Mouse (Mus musculus) common myeloid progenitor, adult 5-6 weeks (primary cell): ENCODE measurements around the gene Gimap4. TPM values are rescaled to one million over a fixed set of nuclear protein-coding genes. Genes with fewer than 3 reads are reported as not detected.

ENCODE experiments used
- total RNA-seq: library from RNA; stranded (forward); fragments of 200-1000, 187-1606 nt; gene quantifications from 2 replicates; pipeline ENCODE4 v1.2.3, GENCODE M21; 2017

Gimap4 gene
- total RNA-seq, 1 experiment from 2014 or later = 7.3 TPM

Other genes starting within 250 kb of the Gimap4 start
- gene Zfp467, start 238.7 kb upstream of the Gimap4 start, total RNA-seq = 1.8 and 2.8 TPM in 2 replicates
- not detected in 2 replicates for gene Sspo, start 236.3 kb upstream of the Gimap4 start, total RNA-seq
- gene Atp6v0e2, start 146.9 kb upstream of the Gimap4 start, total RNA-seq = 2.1 TPM in 1 of 2 replicates, not detected in the other
- 4.9 and 5.6 TPM in 2 replicates for gene Lrrc61, start 129.8 kb upstream of the Gimap4 start, total RNA-seq
- gene Rarres2, start 111.8 kb upstream of the Gimap4 start, total RNA-seq = not detected in 2 replicates
- not detected in 2 replicates for gene Gm45021, start 94.9 kb upstream of the Gimap4 start, total RNA-seq
- 19.7 and 23.1 TPM in 2 replicates for gene Repin1, start 90.7 kb upstream of the Gimap4 start, total RNA-seq
- not detected in 2 replicates for gene Gm44965, start 90.6 kb upstream of the Gimap4 start, total RNA-seq
- gene Zfp775, start 82.5 kb upstream of the Gimap4 start, total RNA-seq = 2.1 and 3.3 TPM in 2 replicates
- gene AI854703, start 57.8 kb upstream of the Gimap4 start, total RNA-seq = 1.6 and 2.2 TPM in 2 replicates
- gene Gimap8, start 37.3 kb upstream of the Gimap4 start, total RNA-seq = 3.7 TPM in 2 replicates
- gene Gimap9, start 8.4 kb upstream of the Gimap4 start, total RNA-seq = 50.8 and 59.3 TPM in 2 replicates
- gene Gimap6, start 23.7 kb downstream of the Gimap4 start, total RNA-seq = 81.8 and 82.1 TPM in 2 replicates
- 35.9 and 66.8 TPM in 2 replicates for gene Gm28053, start 34.1 kb downstream of the Gimap4 start, total RNA-seq
- 3.4 and 4.9 TPM in 2 replicates for gene Gimap7, start 34.1 kb downstream of the Gimap4 start, total RNA-seq
- gene Gimap1, start 54.5 kb downstream of the Gimap4 start, total RNA-seq = 38.7 and 51.3 TPM in 2 replicates
- 6.6 and 7.3 TPM in 2 replicates for gene Gimap5, start 61.6 kb downstream of the Gimap4 start, total RNA-seq
- 0.34 and 0.69 TPM in 2 replicates for gene Gimap3, start 86.3 kb downstream of the Gimap4 start, total RNA-seq
- 33.7 and 54.6 TPM in 2 replicates for gene Tmem176a, start 156.4 kb downstream of the Gimap4 start, total RNA-seq
- 137 and 148 TPM in 2 replicates for gene Tmem176b, start 156.9 kb downstream of the Gimap4 start, total RNA-seq
- 0.23 TPM in 1 of 2 replicates, not detected in the other for gene Aoc1, start 188.3 kb downstream of the Gimap4 start, total RNA-seq
- gene 1600015I10Rik, start 245.3 kb downstream of the Gimap4 start, total RNA-seq = not detected in 2 replicates